Mouse (Mus musculus) spleen, adult 2 months (tissue): ENCODE results near the gene Slc25a12. TPM values are rescaled to one million over a fixed set of nuclear protein-coding genes. Genes with fewer than 3 reads are reported as not detected.

Experiments
- DNase-seq, 2 experiments: peaks; one replicate each; pipeline versions ENCODE4 v3.0.0 to v3.0.0-alpha.2; 2012 to 2021; ENCODE audit warnings: low spot score in 2 of 2, low read depth in 1 of 2
- H3K27ac ChIP-seq: fragments of 200-500 bp; 2 replicates; pipeline ENCODE4 v1.5.1; 2012; ENCODE audit warnings: low read length, inconsistent platforms; ENCODE audit not compliant: insufficient read depth
- H3K27me3 ChIP-seq: fragments of 200-500 bp; 2 replicates; pipeline ENCODE4 v1.6.1; 2012; ENCODE audit warnings: mild to moderate bottlenecking, moderate library complexity, low read length, inconsistent platforms; ENCODE audit not compliant: control insufficient read depth, insufficient read depth
- H3K36me3 ChIP-seq: fragments of 200-500 bp; 2 replicates; pipeline ENCODE4 v1.6.1; 2012; ENCODE audit warnings: mild to moderate bottlenecking, low read length, inconsistent platforms; ENCODE audit not compliant: control insufficient read depth, insufficient read depth
- H3K4me1 ChIP-seq: fragments of 200-500 bp; 2 replicates; pipeline ENCODE4 v1.6.1; 2011; ENCODE audit warnings: inconsistent platforms; ENCODE audit not compliant: control insufficient read depth, insufficient read depth, insufficient read length
- H3K4me3 ChIP-seq: fragments of 200-500 bp; 2 replicates; pipeline ENCODE4 v1.5.1; 2011; ENCODE audit warnings: mild to moderate bottlenecking, inconsistent platforms; ENCODE audit not compliant: insufficient read depth, insufficient read length; ENCODE audit errors: extremely low read depth
- CTCF ChIP-seq: fragments of 200-500 bp; IDR thresholded peaks from 2 replicates; pipeline ENCODE4 v1.5.1; 2011; ENCODE audit warnings: mild to moderate bottlenecking, inconsistent platforms; ENCODE audit not compliant: insufficient read depth, insufficient read length, insufficient replicate concordance; ENCODE audit errors: extremely low read depth
- POLR2A ChIP-seq: fragments of 200-500 bp; IDR thresholded peaks from 2 replicates; pipeline ENCODE4 v1.6.1; 2011; ENCODE audit warnings: low read depth, low read length, inconsistent platforms
- WGBS: fragments of 180-500 bp; shearing (Covaris S2); methylation state at CpG from one replicate; pipeline ENCODE4 v1.1.7; 2018; 5-methylcytosine and 5-hydroxymethylcytosine counted together
- polyA plus RNA-seq: library from polyadenylated mRNA; depleted of rRNA; stranded (reverse); fragments of >200 nt; gene quantifications from 2 replicates; pipeline ENCODE4 v1.2.3, GENCODE M21; 2012

Slc25a12 gene
- polyA plus RNA-seq, 1 experiment = 18.5 TPM

- H3K36me3 ChIP-seq = peaks cover 20% of the 10 kb centered on the region
- no peak for DNase-seq
- H3K4me1 ChIP-seq = no peaks in the 10 kb centered on the region
- H3K27me3 ChIP-seq = no peaks in the 10 kb centered on the region
- H3K27ac ChIP-seq = no peak overlapping the region
- no peak overlapping the region for H3K4me3 ChIP-seq
- no peak for TF ChIP-seq CTCF
- TF ChIP-seq POLR2A = no peak
- 84% methylated on average over 20 of the region's 20 CpGs for WGBS
Observed at GRCm38 (mm10) chr2:71264585-71264984, 103.0 kb downstream of the Slc25a12 start.

- peaks cover 36% of the 10 kb centered on the region for H3K36me3 ChIP-seq
- 94% methylated on average over 7 of the region's 7 CpGs for WGBS
- no peak overlapping the region for H3K4me3 ChIP-seq
- DNase-seq = no peak
- TF ChIP-seq CTCF (no peak), POLR2A (no peak)
- no peak overlapping the region for H3K27ac ChIP-seq
- no peaks in the 10 kb centered on the region for H3K27me3 ChIP-seq
- no peaks in the 10 kb centered on the region for H3K4me1 ChIP-seq
Observed at GRCm38 (mm10) chr2:71256581-71256980, 111.0 kb downstream of the Slc25a12 start.

- TF ChIP-seq CTCF (no peak), POLR2A (no peak)
- no peaks in the 10 kb centered on the region for H3K4me1 ChIP-seq
- no peak overlapping the region for H3K4me3 ChIP-seq
- H3K27me3 ChIP-seq = no peaks in the 10 kb centered on the region
- H3K27ac ChIP-seq = no peak overlapping the region
- 88% methylated on average over 4 of the region's 4 CpGs for WGBS
- DNase-seq = no peak
- H3K36me3 ChIP-seq = peaks cover 41% of the 10 kb centered on the region
Observed at GRCm38 (mm10) chr2:71254836-71255235, 112.7 kb downstream of the Slc25a12 start.

GRCm38 (mm10) chr2:71250841-71251240, 116.7 kb downstream of the Slc25a12 start:
- no peak overlapping the region for H3K4me3 ChIP-seq
- no peak for TF ChIP-seq CTCF
- TF ChIP-seq POLR2A = no peak
- no peaks in the 10 kb centered on the region for H3K4me1 ChIP-seq
- no peak for DNase-seq
- no peaks in the 10 kb centered on the region for H3K27me3 ChIP-seq
- 85% methylated on average over 5 of the region's 5 CpGs for whole genome bisulfite sequencing
- H3K27ac ChIP-seq = no peak overlapping the region
- H3K36me3 ChIP-seq = peaks cover 31% of the 10 kb centered on the region

GRCm38 (mm10) chr2:71248071-71248470, 119.5 kb downstream of the Slc25a12 start:
- TF ChIP-seq CTCF (no peak), POLR2A (no peak)
- Histone ChIP-seq H3K4me3 (no peak overlapping the region), H3K36me3 (peaks cover 23% of the 10 kb centered on the region), H3K27ac (no peak overlapping the region), H3K4me1 (no peaks in the 10 kb centered on the region), H3K27me3 (no peaks in the 10 kb centered on the region)
- WGBS = 21% methylated on average over 3 of the region's 3 CpGs
- no peak for DNase-seq

- 94% methylated on average over 5 of the region's 5 CpGs for WGBS
- no peak overlapping the region for H3K27ac ChIP-seq
- no peak for DNase-seq
- H3K36me3 ChIP-seq = peaks cover 16% of the 10 kb centered on the region
- H3K4me1 ChIP-seq = no peaks in the 10 kb centered on the region
- H3K27me3 ChIP-seq = no peaks in the 10 kb centered on the region
- no peak for TF ChIP-seq CTCF
- TF ChIP-seq POLR2A = no peak
- H3K4me3 ChIP-seq = no peak overlapping the region
Observed at GRCm38 (mm10) chr2:71246096-71246495, 121.5 kb downstream of the Slc25a12 start.

- H3K27ac ChIP-seq = no peak overlapping the region
- H3K36me3 ChIP-seq = peaks cover 10% of the 10 kb centered on the region
- 86% methylated on average over 3 of the region's 3 CpGs for WGBS
- no peak for TF ChIP-seq POLR2A
- no peak for TF ChIP-seq CTCF
- H3K4me3 ChIP-seq = no peak overlapping the region
- no peaks in the 10 kb centered on the region for H3K4me1 ChIP-seq
- no peaks in the 10 kb centered on the region for H3K27me3 ChIP-seq
- no peak for DNase-seq
Observed at GRCm38 (mm10) chr2:71245416-71245815, 122.1 kb downstream of the Slc25a12 start.
